Mouse (Mus musculus) liver, embryonic 11.5 days (tissue): ENCODE results near the gene Micu1. TPM values are rescaled to one million over a fixed set of nuclear protein-coding genes. Genes with fewer than 3 reads are reported as not detected.

Experiments used
- ATAC-seq: fragments of 200-750 bp; cut with Nextera tagmentation; replicated peaks from 2 replicates; pipeline ENCODE4 v1.8.0; 2017; ENCODE audit warnings: moderate number of reproducible peaks, mild to moderate bottlenecking, moderate TSS enrichment, moderate library complexity; ENCODE audit not compliant: low FRiP score
- DNase-seq: peaks from one replicate; pipeline ENCODE4 v3.0.0-alpha.2; 2017; ENCODE audit warnings: low spot score
- H3K27ac ChIP-seq: fragments of 300-500 bp; sonication (generic); 2 replicates; pipeline ENCODE4 v1.5.1; 2014; ENCODE audit warnings: mild to moderate bottlenecking, low read depth, low read length, control low read depth
- H3K27me3 ChIP-seq: fragments of 300-500 bp; sonication (generic); replicated peaks from 2 replicates; pipeline ENCODE4 v1.6.1; 2014; ENCODE audit warnings: low read length, mixed read lengths; ENCODE audit not compliant: control insufficient read depth, insufficient read depth
- H3K36me3 ChIP-seq: fragments of 300-500 bp; sonication (generic); 2 replicates; pipeline ENCODE4 v1.6.1; 2014; ENCODE audit warnings: mild to moderate bottlenecking, low read length, moderate library complexity, mixed read lengths; ENCODE audit not compliant: control insufficient read depth, insufficient read depth
- H3K4me1 ChIP-seq: fragments of 300-500 bp; sonication (generic); replicated peaks from 2 replicates; pipeline ENCODE4 v1.6.1; 2014; ENCODE audit warnings: low read length, mixed read lengths; ENCODE audit not compliant: control insufficient read depth, insufficient read depth
- H3K4me2 ChIP-seq: fragments of 300-500 bp; sonication (generic); 2 replicates; pipeline ENCODE4 v1.6.1; 2014; ENCODE audit warnings: mild to moderate bottlenecking, control low read depth, moderate library complexity
- H3K4me3 ChIP-seq: fragments of 300-500 bp; sonication (generic); 2 replicates; pipeline ENCODE4 v1.5.1; 2014; ENCODE audit warnings: low read depth, low read length, control low read depth
- H3K9ac ChIP-seq: fragments of 300-500 bp; sonication (generic); 2 replicates; pipeline ENCODE4 v1.6.1; 2014; ENCODE audit warnings: low read depth, low read length, control low read depth
- H3K9me3 ChIP-seq: fragments of 300-500 bp; sonication (generic); 2 replicates; pipeline ENCODE4 v1.6.1; 2016; ENCODE audit warnings: low read length, inconsistent platforms, mixed read lengths; ENCODE audit not compliant: control insufficient read depth
- WGBS: fragments of 180-500 bp; shearing (Covaris S2); extraction: QIAGEN DNeasy Blood & Tissue Kit; methylation state at CpG from one replicate; pipeline ENCODE4 v1.1.7; 2014; 5-methylcytosine and 5-hydroxymethylcytosine counted together
- polyA plus RNA-seq: library from polyadenylated mRNA; unstranded; fragments of >200 nt; fragmentation: Nextera tagmentation; extraction: Ambion mirVana; gene quantifications from 2 replicates; pipeline ENCODE4 v1.2.1, GENCODE M21; 2014

Gene Micu1
- polyA plus RNA-seq, 1 experiment from 2014 or later, result 40.8 TPM

DNA sequence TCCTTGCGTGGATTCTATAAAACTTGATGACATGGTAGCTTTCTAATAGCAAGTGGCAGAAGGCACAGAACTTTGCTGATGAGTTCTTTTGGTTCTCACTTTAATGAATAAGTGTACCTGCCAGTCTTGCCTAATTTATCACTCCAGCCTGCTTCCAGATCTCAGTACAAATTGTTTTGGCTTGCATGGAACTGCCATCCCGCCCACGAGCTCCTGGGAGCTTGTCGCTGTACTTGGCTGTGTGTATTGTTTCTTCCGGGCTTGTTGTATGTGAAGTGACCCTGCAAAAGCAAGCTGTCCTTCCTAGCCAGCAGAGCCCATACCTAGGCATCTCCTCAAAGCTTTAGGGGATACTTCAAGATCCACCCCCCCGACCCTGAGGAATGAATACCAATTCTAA is 114.3 kb downstream of the Micu1 start:
- 89% methylated on average over 6 of the region's 6 CpGs for WGBS
- no peaks in the 10 kb centered on the region for H3K27me3 ChIP-seq
- no peaks in the 10 kb centered on the region for H3K9me3 ChIP-seq
- ATAC-seq, result no peak
- no peak overlapping the region for H3K4me2 ChIP-seq
- H3K4me1 ChIP-seq, result peaks cover 4% of the 10 kb centered on the region
- no peak overlapping the region for H3K4me3 ChIP-seq
- no peak for DNase-seq
- no peaks in the 10 kb centered on the region for H3K36me3 ChIP-seq
- H3K9ac ChIP-seq, result no peak overlapping the region
- H3K27ac ChIP-seq, result no peak overlapping the region

- WGBS, result 40% methylated on average over 2 of the region's 2 CpGs
Measured at GRCm38 (mm10) chr10:59817528-59817927, 115.3 kb downstream of the Micu1 start.

DNA sequence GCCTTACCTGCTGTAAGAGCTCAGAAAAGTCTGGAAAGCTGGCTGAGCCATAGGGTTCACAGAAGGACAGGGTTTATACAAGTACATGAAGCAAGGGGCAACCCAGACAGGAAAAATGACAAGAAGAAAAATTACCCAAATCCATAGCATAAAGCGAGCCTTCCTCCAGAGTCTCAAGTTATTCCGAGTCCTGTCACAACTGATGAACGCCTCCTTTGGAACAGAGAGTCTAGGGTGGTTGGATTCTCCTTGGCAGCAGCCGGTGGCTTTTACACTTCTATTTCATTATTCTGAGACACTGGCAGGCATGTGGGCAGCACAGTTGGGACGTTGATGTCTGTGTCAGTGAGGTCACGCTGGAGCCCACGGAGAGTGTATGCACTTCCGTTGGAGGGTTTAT is 115.7 kb downstream of the Micu1 start:
- WGBS, result 89% methylated on average over 8 of the region's 8 CpGs
- ATAC-seq, result no peak

More at GRCm38 (mm10) chr10:59817528-59817927, 115.3 kb downstream of the Micu1 start:
- peaks cover 4% of the 10 kb centered on the region for H3K4me1 ChIP-seq
- no peak overlapping the region for H3K9ac ChIP-seq
- H3K4me2 ChIP-seq, result no peak overlapping the region
- DNase-seq (no peak), ATAC-seq (no peak)
- no peaks in the 10 kb centered on the region for H3K9me3 ChIP-seq
- no peak overlapping the region for H3K4me3 ChIP-seq
- no peaks in the 10 kb centered on the region for H3K36me3 ChIP-seq
- H3K27ac ChIP-seq, result no peak overlapping the region
- no peaks in the 10 kb centered on the region for H3K27me3 ChIP-seq

DNA sequence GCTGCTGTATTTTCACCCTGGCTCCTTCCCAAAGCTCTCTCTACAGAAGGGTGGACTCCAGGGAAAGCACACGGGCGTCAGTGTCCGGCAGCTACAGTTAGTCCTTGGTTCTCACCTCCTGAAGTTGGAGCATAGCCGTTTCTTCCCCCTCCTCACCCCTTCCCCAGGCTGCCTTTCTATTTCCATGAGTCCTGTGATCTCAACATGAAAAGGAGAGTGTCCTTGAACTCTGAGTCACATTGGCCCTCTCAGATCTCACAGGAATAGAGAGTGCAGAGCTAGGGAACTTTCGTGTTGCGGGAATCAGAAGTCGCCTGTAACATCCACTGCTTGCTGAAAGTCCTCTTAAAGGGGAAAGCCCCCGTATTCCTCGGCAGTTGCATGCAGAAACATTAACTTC is 116.9 kb downstream of the Micu1 start:
- DNase-seq (no peak), ATAC-seq (no peak)
- Histone ChIP-seq H3K9ac (no peak overlapping the region), H3K27ac (no peak overlapping the region), H3K27me3 (no peaks in the 10 kb centered on the region), H3K4me1 (no peaks in the 10 kb centered on the region), H3K36me3 (no peaks in the 10 kb centered on the region), H3K4me3 (no peak overlapping the region), H3K4me2 (no peak overlapping the region), H3K9me3 (no peaks in the 10 kb centered on the region)
- WGBS, result 80% methylated on average over 9 of the region's 9 CpGs

More for the DNA sequence above, 115.7 kb downstream of the Micu1 start:
- Histone ChIP-seq H3K27ac (no peak overlapping the region), H3K4me1 (no peaks in the 10 kb centered on the region; the same call in 1 of the 2 replicates), H3K27me3 (no peaks in the 10 kb centered on the region), H3K36me3 (no peaks in the 10 kb centered on the region), H3K4me3 (no peak overlapping the region), H3K9me3 (no peaks in the 10 kb centered on the region), H3K4me2 (no peak overlapping the region), H3K9ac (no peak overlapping the region)
- no peak for DNase-seq

- no peak for ATAC-seq
- Histone ChIP-seq H3K4me3 (no peak overlapping the region), H3K9ac (no peak overlapping the region), H3K4me1 (no peaks in the 10 kb centered on the region), H3K36me3 (no peaks in the 10 kb centered on the region), H3K4me2 (no peak overlapping the region), H3K27me3 (no peaks in the 10 kb centered on the region), H3K9me3 (no peaks in the 10 kb centered on the region), H3K27ac (no peak overlapping the region)
- DNase-seq, result no peak
- 90% methylated on average over 5 of the region's 5 CpGs for WGBS
Measured at GRCm38 (mm10) chr10:59820886-59821285, 118.6 kb downstream of the Micu1 start.

DNA sequence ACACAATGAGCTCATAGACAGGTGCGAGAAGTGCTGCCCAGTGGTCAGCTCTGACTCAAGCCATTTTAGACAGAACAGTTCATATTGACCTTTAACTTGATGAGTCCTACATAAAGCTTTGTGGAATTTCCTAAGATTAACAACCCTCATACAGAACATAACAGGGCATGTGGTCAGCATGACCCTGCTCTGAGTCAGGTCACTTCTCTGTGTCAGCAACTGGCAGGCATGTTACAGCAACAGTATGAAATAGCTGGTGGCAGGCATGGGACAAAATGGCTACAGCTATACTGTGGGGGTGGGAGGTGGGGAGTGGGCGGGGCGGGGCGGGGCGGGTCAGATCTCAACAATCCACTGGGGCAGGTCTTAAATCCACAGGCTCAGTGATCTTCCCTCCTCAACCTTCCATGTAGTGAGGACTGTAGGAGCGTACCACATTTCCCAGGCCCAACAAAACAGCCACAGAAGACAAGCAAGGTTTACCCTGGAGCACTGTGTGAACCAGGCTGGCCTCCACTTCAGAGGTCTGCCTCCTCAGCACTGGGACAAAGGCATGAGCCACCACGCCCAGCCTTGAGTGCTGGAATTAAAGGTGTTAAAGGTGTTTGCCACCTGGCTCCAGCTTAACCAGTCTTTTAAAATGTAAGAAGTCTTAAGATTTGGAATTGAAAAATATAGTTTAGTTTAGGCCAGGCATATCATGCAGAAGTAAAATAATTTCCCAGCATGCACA is 119.2 kb downstream of the Micu1 start:
- no peak for ATAC-seq
- WGBS, result 86% methylated on average over 7 of the region's 7 CpGs
- H3K9me3 ChIP-seq, result no peaks in the 10 kb centered on the region
- H3K36me3 ChIP-seq, result no peaks in the 10 kb centered on the region
- no peak overlapping the region for H3K27ac ChIP-seq
- no peak for DNase-seq
- no peak overlapping the region for H3K4me3 ChIP-seq
- H3K4me2 ChIP-seq, result no peak overlapping the region
- H3K9ac ChIP-seq, result no peak overlapping the region
- no peaks in the 10 kb centered on the region for H3K27me3 ChIP-seq
- H3K4me1 ChIP-seq, result no peaks in the 10 kb centered on the region

GRCm38 (mm10) chr10:59822857-59823256 is 120.6 kb downstream of the Micu1 start:
- DNase-seq (no peak), ATAC-seq (no peak)
- H3K4me1 ChIP-seq, result no peaks in the 10 kb centered on the region
- 54% methylated on average over 10 of the region's 10 CpGs for WGBS
- H3K27me3 ChIP-seq, result no peaks in the 10 kb centered on the region
- H3K36me3 ChIP-seq, result peaks cover 5% of the 10 kb centered on the region
- H3K4me2 ChIP-seq, result no peak overlapping the region
- H3K27ac ChIP-seq, result no peak overlapping the region
- H3K9ac ChIP-seq, result no peak overlapping the region
- H3K4me3 ChIP-seq, result no peak overlapping the region
- no peaks in the 10 kb centered on the region for H3K9me3 ChIP-seq

DNA sequence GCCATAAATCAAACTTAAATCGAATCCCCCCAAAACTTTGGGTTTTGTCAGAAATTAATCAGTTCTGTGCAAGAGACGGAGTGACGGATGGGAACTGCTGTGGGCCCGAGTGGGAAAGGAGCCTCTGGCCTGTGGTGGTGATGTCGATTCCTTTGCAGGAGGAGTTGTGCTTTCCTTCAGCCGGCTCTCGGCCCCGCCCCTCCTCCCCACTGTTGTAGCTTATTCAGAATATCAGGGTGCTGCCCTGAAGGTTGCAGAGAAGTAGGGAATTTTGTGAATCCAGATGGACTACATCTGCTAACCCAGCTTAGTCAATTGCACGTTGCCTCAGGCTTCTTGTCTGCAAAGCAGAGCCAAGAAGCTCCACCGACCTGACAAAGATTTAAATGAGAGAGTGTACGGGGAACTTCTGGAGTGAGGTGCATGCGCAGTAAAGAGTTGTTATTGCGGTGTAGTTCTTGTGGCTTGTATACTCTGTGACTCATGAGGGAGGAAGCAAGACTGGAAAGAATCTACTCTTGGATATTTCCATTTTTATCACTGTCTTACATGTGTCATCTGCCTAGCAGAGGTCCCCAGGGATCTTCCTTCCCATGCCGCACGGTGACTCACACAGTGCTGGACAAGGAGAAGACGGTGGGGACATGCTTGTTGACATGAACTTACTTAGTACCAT is 123.0 kb downstream of the Micu1 start:
- Histone ChIP-seq H3K27ac (no peak overlapping the region), H3K4me3 (no peak overlapping the region), H3K4me2 (no peak overlapping the region), H3K36me3 (peaks cover 11% of the 10 kb centered on the region), H3K9me3 (no peaks in the 10 kb centered on the region), H3K9ac (no peak overlapping the region), H3K4me1 (no peaks in the 10 kb centered on the region), H3K27me3 (no peaks in the 10 kb centered on the region)
- DNase-seq, result no peak
- ATAC-seq, result 0 out of 2 replicates have a peak, but pooled peaks have one; percentile 36
- WGBS, result 75% methylated on average over 16 of the region's 16 CpGs

GRCm38 (mm10) chr10:59829886-59830285 is 127.6 kb downstream of the Micu1 start:
- ATAC-seq (no peak), DNase-seq (no peak)
- Histone ChIP-seq H3K4me3 (no peak overlapping the region), H3K27me3 (no peaks in the 10 kb centered on the region), H3K4me1 (no peaks in the 10 kb centered on the region), H3K9ac (no peak overlapping the region), H3K27ac (no peak overlapping the region), H3K4me2 (no peak overlapping the region), H3K9me3 (no peaks in the 10 kb centered on the region), H3K36me3 (peaks cover 11% of the 10 kb centered on the region)
- WGBS, result 88% methylated on average over 6 of the region's 6 CpGs
